Mouse (Mus musculus): ENCODE measurements around the gene Actn4. TPM values are rescaled to one million over a fixed set of nuclear protein-coding genes. Genes with fewer than 3 reads are reported as not detected.

Actn4 gene
- polyA plus RNA-seq, 1 experiment from 2014 or later: 141 TPM

DNA sequence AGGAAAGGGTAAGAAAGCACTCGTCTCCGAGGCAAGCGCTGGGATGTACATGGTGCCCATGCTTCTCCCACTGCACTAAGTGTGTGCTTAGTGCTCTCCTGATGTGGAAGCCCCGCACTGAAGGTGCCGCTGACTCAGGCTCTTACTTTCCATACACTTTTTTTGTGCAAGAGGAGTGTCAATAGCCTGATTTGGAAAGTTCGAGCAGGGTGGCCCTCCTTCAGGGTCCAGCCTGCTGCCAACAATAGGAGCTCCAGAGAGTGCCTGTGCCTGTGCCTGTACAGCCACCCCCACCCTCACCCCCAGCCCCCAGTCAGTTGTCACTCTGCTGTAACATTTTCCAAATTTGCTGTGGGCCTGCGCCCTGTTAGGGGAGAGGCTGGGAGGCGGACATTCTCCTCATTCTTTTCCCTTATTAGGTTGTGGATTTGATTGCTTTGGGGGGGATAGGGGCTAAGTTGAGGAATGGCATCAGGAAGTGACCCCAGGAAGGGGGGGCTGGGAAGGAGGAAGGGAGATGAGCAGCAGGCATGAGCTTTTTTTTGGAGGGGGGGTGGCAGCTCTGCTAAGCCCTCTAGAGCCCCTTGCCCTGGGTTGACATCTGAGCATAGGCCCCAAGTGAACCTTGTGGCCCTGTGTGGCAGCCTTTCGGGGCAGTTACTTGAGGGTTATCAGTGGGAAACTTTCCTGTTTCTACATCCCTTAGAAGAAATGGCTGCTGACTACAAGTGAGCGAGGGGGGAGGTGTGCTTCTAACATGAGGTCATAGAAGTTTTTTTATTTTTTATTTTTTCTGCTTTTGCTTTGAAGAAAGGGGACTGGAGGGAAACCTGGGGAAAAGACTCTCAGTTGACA lies 16.5 kb downstream of the Actn4 start:
- Histone ChIP-seq H3K36me3 (ENCODE audit: control insufficient read depth, insufficient read depth, low read length) (no peaks in the 10 kb centered on the region), H3K27me3 (ENCODE audit: control insufficient read depth, insufficient read depth, low read length) (no peaks in the 10 kb centered on the region), H3K27ac (ENCODE audit: low read depth, low read length) (peak overlapping the region; percentile 7; the same call in 1 of the 2 replicates), H3K4me2 (no peak overlapping the region), H3K4me3 (ENCODE audit: low read depth, low read length) (no peak overlapping the region), H3K9ac (ENCODE audit: low read length) (no peak overlapping the region), H3K4me1 (ENCODE audit: control insufficient read depth, insufficient read depth, low read length) (peaks cover 13% of the 10 kb centered on the region), H3K9me3 (ENCODE audit: control insufficient read depth, low read length) (no peaks in the 10 kb centered on the region)
- 59% methylated on average over 10 of the region's 10 CpGs for WGBS
- ATAC-seq (ENCODE audit: low FRiP score) (no peak), DNase-seq (ENCODE audit: low spot score, missing footprints) (no peak)

DNA sequence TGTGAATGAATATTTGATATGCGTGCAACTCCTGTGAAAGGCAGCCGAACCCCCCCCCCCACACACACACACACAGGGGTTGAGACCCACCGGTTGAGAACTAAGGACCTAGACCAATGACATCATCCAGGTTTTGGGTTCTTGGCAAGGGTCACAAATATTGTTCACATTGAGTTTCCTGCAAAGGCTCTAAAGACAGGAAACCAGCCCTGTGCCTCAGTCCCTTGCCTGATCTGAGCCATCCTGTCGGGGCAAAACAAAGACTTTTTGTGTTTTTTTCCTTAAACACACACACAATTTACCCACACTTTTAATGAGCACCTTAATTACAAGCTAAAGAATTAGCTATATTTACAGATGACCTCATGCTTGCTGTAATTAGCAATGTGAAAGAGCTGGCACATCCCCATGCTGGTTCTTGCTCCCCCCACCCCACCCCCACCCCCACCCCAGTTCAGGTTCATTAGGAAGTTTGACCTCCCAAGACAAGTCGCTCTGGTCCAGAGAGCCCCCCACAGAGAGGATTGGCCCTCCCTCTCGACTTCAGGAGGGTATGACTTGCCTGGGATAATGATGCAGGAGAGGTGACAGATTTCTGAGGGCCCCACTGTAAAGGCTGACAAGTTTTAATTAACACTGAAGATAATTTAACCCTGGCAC lies 17.3 kb downstream of the Actn4 start:
- WGBS: 62% methylated on average over 6 of the region's 6 CpGs
- no peak for DNase-seq (ENCODE audit: low spot score, missing footprints)
- Histone ChIP-seq H3K9me3 (ENCODE audit: control insufficient read depth, low read length) (no peaks in the 10 kb centered on the region), H3K4me1 (ENCODE audit: control insufficient read depth, insufficient read depth, low read length) (peaks cover 13% of the 10 kb centered on the region), H3K36me3 (ENCODE audit: control insufficient read depth, insufficient read depth, low read length) (no peaks in the 10 kb centered on the region), H3K4me2 (no peak overlapping the region), H3K27ac (ENCODE audit: low read depth, low read length) (no peak overlapping the region; the same call in 1 of the 2 replicates), H3K9ac (ENCODE audit: low read length) (no peak overlapping the region), H3K4me3 (ENCODE audit: low read depth, low read length) (no peak overlapping the region), H3K27me3 (ENCODE audit: control insufficient read depth, insufficient read depth, low read length) (no peaks in the 10 kb centered on the region)
- no peak for ATAC-seq (ENCODE audit: low FRiP score)

DNA sequence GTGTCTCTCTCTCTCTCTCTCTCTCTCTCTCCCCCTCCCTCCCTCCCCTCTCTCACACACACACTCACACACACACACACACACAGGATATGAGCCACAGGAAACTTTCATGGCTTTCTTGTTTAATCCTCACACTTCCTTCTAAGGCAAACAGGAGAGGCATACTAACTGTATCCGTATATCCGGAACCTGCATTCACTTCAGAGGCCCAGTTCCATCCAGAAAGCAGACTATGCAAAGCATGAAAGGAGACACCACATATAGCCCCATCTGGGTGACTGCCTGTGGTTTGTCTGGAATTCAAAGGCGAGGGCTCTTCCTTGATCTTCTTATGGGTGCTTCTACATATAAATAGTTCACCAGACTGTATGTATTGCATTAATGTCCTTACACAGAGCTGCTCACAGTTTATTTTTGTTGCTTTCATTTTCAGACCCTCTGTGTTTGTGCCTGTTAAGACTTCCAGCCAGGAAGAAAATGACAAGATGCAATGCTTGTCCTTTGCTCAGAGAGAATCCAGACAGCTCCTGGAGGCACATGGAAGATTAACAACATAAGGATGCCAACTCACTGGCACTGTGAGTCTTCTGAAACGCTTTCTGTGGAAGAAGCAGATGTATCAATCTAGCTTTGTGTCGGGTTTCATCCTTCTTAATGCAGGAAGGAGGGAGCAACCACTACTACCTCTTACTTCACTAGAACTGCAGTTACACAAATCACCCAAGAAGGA lies 18.5 kb downstream of the Actn4 start:
- no peak overlapping the region for H3K4me2 ChIP-seq
- H3K9me3 ChIP-seq (ENCODE audit: control insufficient read depth, low read length): no peaks in the 10 kb centered on the region
- 80% methylated on average over 5 of the region's 5 CpGs for WGBS
- no peak overlapping the region for H3K27ac ChIP-seq (ENCODE audit: low read depth, low read length)
- DNase-seq (ENCODE audit: low spot score, missing footprints): no peak
- no peak overlapping the region for H3K4me3 ChIP-seq (ENCODE audit: low read depth, low read length)
- H3K4me1 ChIP-seq (ENCODE audit: control insufficient read depth, insufficient read depth, low read length): peaks cover 11% of the 10 kb centered on the region; the same call in 1 of the 2 replicates
- no peak for ATAC-seq (ENCODE audit: low FRiP score)
- H3K36me3 ChIP-seq (ENCODE audit: control insufficient read depth, insufficient read depth, low read length): no peaks in the 10 kb centered on the region
- no peaks in the 10 kb centered on the region for H3K27me3 ChIP-seq (ENCODE audit: control insufficient read depth, insufficient read depth, low read length)
- no peak overlapping the region for H3K9ac ChIP-seq (ENCODE audit: low read length)

DNA sequence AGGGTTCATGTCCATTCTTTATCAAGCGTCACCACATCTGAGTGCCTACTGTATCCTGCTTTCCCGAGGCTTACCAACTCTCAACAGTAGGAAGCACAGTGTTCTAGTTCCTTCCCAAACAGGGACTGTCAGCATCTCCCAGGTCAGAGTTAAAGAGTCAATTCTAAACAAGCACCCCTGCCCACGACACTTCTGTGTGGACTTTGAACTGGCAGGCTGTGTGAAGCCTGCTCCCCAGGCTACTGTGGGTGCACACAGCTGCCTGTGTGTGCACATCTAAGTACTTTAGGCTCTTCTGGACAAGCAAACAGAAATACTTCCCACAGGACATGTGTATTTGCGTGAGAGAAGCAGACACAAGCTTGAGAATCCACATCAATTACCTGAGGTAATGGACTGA lies 20.6 kb downstream of the Actn4 start:
- ATAC-seq (ENCODE audit: low FRiP score) (no peak), DNase-seq (ENCODE audit: low spot score, missing footprints) (no peak)
- no peak overlapping the region for H3K4me2 ChIP-seq
- WGBS: 90% methylated on average over 4 of the region's 4 CpGs
- H3K27me3 ChIP-seq (ENCODE audit: control insufficient read depth, insufficient read depth, low read length): no peaks in the 10 kb centered on the region
- H3K4me1 ChIP-seq (ENCODE audit: control insufficient read depth, insufficient read depth, low read length): peaks cover 17% of the 10 kb centered on the region; the same call in 1 of the 2 replicates
- no peak overlapping the region for H3K9ac ChIP-seq (ENCODE audit: low read length)
- H3K36me3 ChIP-seq (ENCODE audit: control insufficient read depth, insufficient read depth, low read length): no peaks in the 10 kb centered on the region
- no peaks in the 10 kb centered on the region for H3K9me3 ChIP-seq (ENCODE audit: control insufficient read depth, low read length)
- H3K4me3 ChIP-seq (ENCODE audit: low read depth, low read length): no peak overlapping the region
- H3K27ac ChIP-seq (ENCODE audit: low read depth, low read length): peak overlapping the region; percentile 35; the same call in 1 of the 2 replicates

DNA sequence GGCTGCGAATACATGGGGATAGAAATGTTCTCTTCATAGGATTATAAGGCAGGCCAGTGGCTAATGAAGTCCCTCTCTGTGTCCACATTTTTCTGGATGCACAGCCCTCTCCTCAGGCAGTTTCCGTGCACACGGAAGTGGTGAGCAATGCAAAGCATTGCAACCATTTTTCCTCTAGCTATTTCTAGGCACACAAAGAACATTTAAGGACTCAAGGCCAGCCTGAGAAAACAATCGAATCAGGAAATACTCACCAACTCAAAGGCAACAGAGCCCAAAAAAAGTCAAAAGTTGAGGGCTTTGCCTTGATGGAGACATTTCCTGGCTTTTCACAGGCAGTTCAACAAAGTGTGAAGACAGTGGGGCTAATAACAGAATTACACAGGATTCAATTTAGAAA lies 21.0 kb downstream of the Actn4 start:
- Histone ChIP-seq H3K4me3 (ENCODE audit: low read depth, low read length) (no peak overlapping the region), H3K27me3 (ENCODE audit: control insufficient read depth, insufficient read depth, low read length) (no peaks in the 10 kb centered on the region), H3K4me1 (ENCODE audit: control insufficient read depth, insufficient read depth, low read length) (peaks cover 13% of the 10 kb centered on the region; the same call in 1 of the 2 replicates), H3K36me3 (ENCODE audit: control insufficient read depth, insufficient read depth, low read length) (no peaks in the 10 kb centered on the region), H3K9me3 (ENCODE audit: control insufficient read depth, low read length) (no peaks in the 10 kb centered on the region), H3K27ac (ENCODE audit: low read depth, low read length) (0 out of 2 replicates have a peak overlapping the region, but pooled peaks have one; percentile 35), H3K9ac (ENCODE audit: low read length) (no peak overlapping the region), H3K4me2 (no peak overlapping the region)
- ATAC-seq (ENCODE audit: low FRiP score) (no peak), DNase-seq (ENCODE audit: low spot score, missing footprints) (no peak)
- 88% methylated on average over 4 of the region's 4 CpGs for WGBS

DNA sequence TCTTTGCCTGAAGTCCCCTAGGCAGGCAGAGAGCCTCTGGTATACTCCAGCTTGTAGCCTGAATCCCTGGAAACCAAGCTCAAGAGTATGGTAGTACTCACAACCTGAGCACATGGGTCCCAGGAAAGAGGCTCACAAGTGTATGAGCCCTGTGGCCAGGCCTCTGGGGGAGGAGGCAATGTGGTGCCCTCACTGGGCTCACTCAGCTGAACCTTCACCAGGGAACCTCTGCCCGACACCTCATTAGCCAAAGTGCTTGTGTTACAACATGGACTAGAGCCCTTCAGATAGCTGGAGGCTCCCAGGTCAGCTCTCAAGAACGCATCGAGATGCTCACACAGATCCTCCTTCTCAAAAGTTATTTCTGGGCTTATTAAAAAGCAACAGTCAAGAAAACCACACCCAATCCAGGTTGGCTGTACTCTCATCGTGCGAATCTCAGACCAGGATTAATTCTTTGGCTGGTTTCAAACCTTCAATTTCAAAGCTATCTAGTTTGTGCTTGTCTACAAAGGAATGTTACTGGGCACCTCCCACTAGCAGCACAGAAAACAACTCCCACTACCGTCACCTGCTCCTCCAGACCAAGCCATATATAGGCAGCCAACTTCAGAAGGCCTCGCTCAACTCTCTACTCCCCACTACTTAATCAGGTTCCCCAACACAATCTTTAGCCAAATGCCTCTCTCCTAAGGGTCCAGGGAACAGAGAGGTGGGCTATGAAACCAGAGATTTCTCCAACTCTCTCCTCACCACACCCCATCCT lies 22.5 kb downstream of the Actn4 start:
- H3K27ac ChIP-seq (ENCODE audit: low read depth, low read length): no peak overlapping the region
- H3K4me1 ChIP-seq (ENCODE audit: control insufficient read depth, insufficient read depth, low read length): peaks cover 6% of the 10 kb centered on the region; the same call in 1 of the 2 replicates
- H3K9me3 ChIP-seq (ENCODE audit: control insufficient read depth, low read length): no peaks in the 10 kb centered on the region
- ATAC-seq (ENCODE audit: low FRiP score) (no peak), DNase-seq (ENCODE audit: low spot score, missing footprints) (no peak)
- H3K4me2 ChIP-seq: no peak overlapping the region
- no peaks in the 10 kb centered on the region for H3K36me3 ChIP-seq (ENCODE audit: control insufficient read depth, insufficient read depth, low read length)
- WGBS: 94% methylated on average over 7 of the region's 7 CpGs
- no peak overlapping the region for H3K4me3 ChIP-seq (ENCODE audit: low read depth, low read length)
- H3K9ac ChIP-seq (ENCODE audit: low read length): no peak overlapping the region
- no peaks in the 10 kb centered on the region for H3K27me3 ChIP-seq (ENCODE audit: control insufficient read depth, insufficient read depth, low read length)

DNA sequence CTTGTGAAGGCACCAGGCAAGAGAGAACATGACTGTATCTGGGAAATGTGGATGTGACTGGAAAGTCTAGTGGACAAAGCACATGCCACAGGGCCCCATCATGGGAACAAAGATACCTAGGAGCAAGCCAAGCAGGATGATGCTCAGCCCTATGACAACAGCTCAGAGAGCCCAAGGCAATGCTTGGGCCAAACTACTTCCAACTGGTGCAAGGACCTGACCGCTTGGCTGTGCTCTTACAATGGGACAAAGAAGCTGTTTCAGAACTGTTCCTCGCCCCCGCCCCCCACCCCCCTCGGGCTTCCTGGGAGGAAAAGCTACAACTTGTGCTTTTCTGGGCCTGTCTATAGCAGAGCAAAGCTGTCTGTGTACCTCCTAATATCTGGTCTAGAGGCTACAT lies 23.5 kb downstream of the Actn4 start:
- H3K4me2 ChIP-seq: no peak overlapping the region
- no peak overlapping the region for H3K27ac ChIP-seq (ENCODE audit: low read depth, low read length)
- ATAC-seq (ENCODE audit: low FRiP score) (no peak), DNase-seq (ENCODE audit: low spot score, missing footprints) (no peak)
- H3K4me1 ChIP-seq (ENCODE audit: control insufficient read depth, insufficient read depth, low read length): peaks cover 6% of the 10 kb centered on the region; the same call in 1 of the 2 replicates
- no peaks in the 10 kb centered on the region for H3K36me3 ChIP-seq (ENCODE audit: control insufficient read depth, insufficient read depth, low read length)
- WGBS: 74% methylated on average over 4 of the region's 4 CpGs
- H3K4me3 ChIP-seq (ENCODE audit: low read depth, low read length): no peak overlapping the region
- H3K9ac ChIP-seq (ENCODE audit: low read length): no peak overlapping the region
- H3K27me3 ChIP-seq (ENCODE audit: control insufficient read depth, insufficient read depth, low read length): no peaks in the 10 kb centered on the region
- no peaks in the 10 kb centered on the region for H3K9me3 ChIP-seq (ENCODE audit: control insufficient read depth, low read length)

DNA sequence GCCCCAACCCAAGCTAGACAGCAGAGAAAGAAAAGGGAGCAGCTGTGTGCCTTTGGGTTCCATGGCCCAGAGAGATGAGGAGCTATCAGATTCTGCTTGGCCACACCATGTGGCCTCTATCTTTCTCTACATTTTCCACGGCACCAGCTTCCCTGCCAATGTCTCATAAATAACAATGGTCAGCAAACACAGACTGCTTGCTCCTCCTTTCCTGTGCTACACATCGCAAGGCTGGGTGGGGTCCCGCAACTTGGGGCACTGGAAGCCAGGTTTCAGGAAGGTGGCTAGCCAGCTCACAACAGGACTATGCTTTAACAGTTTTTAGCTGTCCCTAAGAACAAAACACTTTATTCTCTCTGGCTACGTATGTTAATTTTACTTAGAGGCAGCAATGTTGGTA lies 25.4 kb downstream of the Actn4 start:
- ATAC-seq (ENCODE audit: low FRiP score): no peak

More for the DNA sequence above, 25.4 kb downstream of the Actn4 start:
- H3K36me3 ChIP-seq (ENCODE audit: control insufficient read depth, insufficient read depth, low read length): no peaks in the 10 kb centered on the region
- no peak overlapping the region for H3K27ac ChIP-seq (ENCODE audit: low read depth, low read length)
- H3K4me2 ChIP-seq: no peak overlapping the region
- no peaks in the 10 kb centered on the region for H3K27me3 ChIP-seq (ENCODE audit: control insufficient read depth, insufficient read depth, low read length)
- no peak overlapping the region for H3K4me3 ChIP-seq (ENCODE audit: low read depth, low read length)
- WGBS: 69% methylated on average over 4 of the region's 4 CpGs
- no peak for DNase-seq (ENCODE audit: low spot score, missing footprints)
- H3K9me3 ChIP-seq (ENCODE audit: control insufficient read depth, low read length): no peaks in the 10 kb centered on the region
- peaks cover 6% of the 10 kb centered on the region; the same call in 1 of the 2 replicates for H3K4me1 ChIP-seq (ENCODE audit: control insufficient read depth, insufficient read depth, low read length)
- no peak overlapping the region for H3K9ac ChIP-seq (ENCODE audit: low read length)
